Mouse (Mus musculus): Measurements from ENCODE around the gene Map3k21.

GRCm38 (mm10) chr8:125868552-125868951 lies 41.7 kb upstream of the Map3k21 start:
- TF ChIP-seq CTCF (IDR thresholded peaks at IDR 0.05; ENCODE audit: insufficient read depth, low read depth, low read length) (no peak), POLR2A (IDR thresholded peaks at IDR 0.05; ENCODE audit: insufficient read depth, low read depth, low read length) (no peak)

All from olfactory bulb, adult 2 months (tissue).